Mouse (Mus musculus): ENCODE measurements at regions not wholly inside any gene's neighbourhood (a gene's known extent, or its start where the extent isn't known, plus 50 kb on each side); places are given as distances from the start of the nearest gene placed in this dataset.

DNA sequence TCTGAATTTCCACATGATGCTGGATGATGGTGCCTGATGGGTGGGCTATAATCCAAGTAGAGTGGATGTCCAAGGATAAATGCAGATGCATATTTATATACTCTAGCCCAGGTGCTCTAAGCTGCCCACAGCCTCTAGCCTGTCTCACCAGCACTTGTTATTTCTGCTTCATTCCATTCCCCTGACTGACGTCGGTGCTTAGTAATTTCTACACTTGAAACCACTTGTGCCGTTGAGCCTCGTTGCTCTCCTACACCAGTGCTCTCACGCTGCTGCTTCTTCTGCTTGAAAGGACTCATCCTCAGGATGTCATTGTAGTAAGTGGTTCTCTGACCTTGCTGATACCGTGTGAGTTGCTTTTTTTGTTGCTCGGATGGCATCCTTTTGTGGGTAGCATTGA is 724.7 kb upstream of the Auts2 start:
- Histone ChIP-seq H3K27me3 (ENCODE audit: control insufficient read depth, insufficient read depth, low read length) (no peaks in the 10 kb centered on the region), H3K4me3 (ENCODE audit: extremely low read depth, insufficient read depth, insufficient read length) (no peak overlapping the region), H3K27ac (ENCODE audit: insufficient read depth, low read length) (no peak overlapping the region), H3K36me3 (ENCODE audit: control insufficient read depth, insufficient read depth, low read length) (no peaks in the 10 kb centered on the region), H3K4me1 (ENCODE audit: control insufficient read depth, insufficient read depth, insufficient read length) (no peaks in the 10 kb centered on the region)
- no peak for DNase-seq (ENCODE audit: low read depth in 1 of 2, low spot score in 2 of 2)
- TF ChIP-seq POLR2A (IDR thresholded peaks at IDR 0.05; ENCODE audit: low read depth, low read length) = no peak
- no peak for TF ChIP-seq CTCF (IDR thresholded peaks at IDR 0.05; ENCODE audit: extremely low read depth, insufficient read depth, insufficient read length, insufficient replicate concordance)
- 83% methylated on average over 7 of the region's 7 CpGs for WGBS

DNA sequence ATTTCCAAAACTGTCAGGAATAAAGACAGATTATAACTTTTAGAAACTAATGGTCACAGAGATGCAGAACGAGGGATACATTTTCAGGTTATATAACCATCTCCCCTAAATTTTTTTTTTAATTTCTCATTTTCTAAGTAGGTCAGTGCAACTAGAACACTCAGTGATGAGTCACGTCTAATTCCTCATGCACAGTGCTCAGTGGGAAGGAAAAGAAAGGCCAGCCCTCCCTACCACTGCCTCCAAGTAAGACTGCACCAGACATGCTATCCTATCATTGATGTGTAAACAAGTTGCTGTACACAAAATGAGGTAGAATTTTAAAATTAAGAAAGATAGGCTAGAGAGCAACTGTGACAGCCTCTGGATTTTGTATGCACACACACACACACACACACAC is 724.2 kb upstream of the Auts2 start:
- Histone ChIP-seq H3K4me3 (ENCODE audit: extremely low read depth, insufficient read depth, insufficient read length) (no peak overlapping the region), H3K27ac (ENCODE audit: insufficient read depth, low read length) (no peak overlapping the region), H3K27me3 (ENCODE audit: control insufficient read depth, insufficient read depth, low read length) (no peaks in the 10 kb centered on the region), H3K36me3 (ENCODE audit: control insufficient read depth, insufficient read depth, low read length) (no peaks in the 10 kb centered on the region), H3K4me1 (ENCODE audit: control insufficient read depth, insufficient read depth, insufficient read length) (no peaks in the 10 kb centered on the region)
- 67% methylated on average over 2 of the region's 2 CpGs for WGBS
- DNase-seq (ENCODE audit: low read depth in 1 of 2, low spot score in 2 of 2) = no peak
- TF ChIP-seq CTCF (IDR thresholded peaks at IDR 0.05; ENCODE audit: extremely low read depth, insufficient read depth, insufficient read length, insufficient replicate concordance) = no peak
- TF ChIP-seq POLR2A (IDR thresholded peaks at IDR 0.05; ENCODE audit: low read depth, low read length) = no peak

- 88% methylated on average over 7 of the region's 7 CpGs for WGBS
- Histone ChIP-seq H3K4me3 (ENCODE audit: extremely low read depth, insufficient read depth, insufficient read length) (no peak overlapping the region), H3K36me3 (ENCODE audit: control insufficient read depth, insufficient read depth, low read length) (no peaks in the 10 kb centered on the region), H3K27me3 (ENCODE audit: control insufficient read depth, insufficient read depth, low read length) (no peaks in the 10 kb centered on the region), H3K27ac (ENCODE audit: insufficient read depth, low read length) (no peak overlapping the region), H3K4me1 (ENCODE audit: control insufficient read depth, insufficient read depth, insufficient read length) (no peaks in the 10 kb centered on the region)
- no peak for TF ChIP-seq POLR2A (IDR thresholded peaks at IDR 0.05; ENCODE audit: low read depth, low read length)
- TF ChIP-seq CTCF (IDR thresholded peaks at IDR 0.05; ENCODE audit: extremely low read depth, insufficient read depth, insufficient read length, insufficient replicate concordance) = no peak
- no peak for DNase-seq (ENCODE audit: low read depth in 1 of 2, low spot score in 2 of 2)
These were observed 721.8 kb upstream of the Auts2 start for GRCm38 (mm10) chr5:133264976-133265375.

DNA sequence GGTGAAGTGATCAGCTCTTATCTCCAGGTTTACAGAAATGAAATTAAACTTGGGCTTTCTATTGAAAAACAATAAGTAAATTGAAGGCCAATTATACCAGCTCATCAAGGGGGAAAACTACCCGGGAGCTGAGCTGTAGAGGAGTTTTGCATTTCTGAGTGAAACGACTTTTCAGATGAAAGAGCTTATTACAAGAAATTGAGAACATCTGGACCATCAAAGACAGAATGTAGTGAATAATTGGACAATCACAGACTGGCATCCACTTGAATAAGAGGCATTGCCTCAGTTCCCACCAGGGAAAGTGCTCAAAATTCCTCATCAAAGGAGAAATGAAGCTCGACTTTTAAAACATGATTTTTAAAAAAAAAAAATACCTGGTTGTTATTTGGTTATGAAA is 675.7 kb upstream of the Auts2 start:
- no peaks in the 10 kb centered on the region for H3K4me1 ChIP-seq (ENCODE audit: control insufficient read depth, insufficient read depth, insufficient read length)
- no peaks in the 10 kb centered on the region for H3K36me3 ChIP-seq (ENCODE audit: control insufficient read depth, insufficient read depth, low read length)
- H3K4me3 ChIP-seq (ENCODE audit: extremely low read depth, insufficient read depth, insufficient read length) = no peak overlapping the region
- H3K27me3 ChIP-seq (ENCODE audit: control insufficient read depth, insufficient read depth, low read length) = no peaks in the 10 kb centered on the region
- no peak for DNase-seq (ENCODE audit: low read depth in 1 of 2, low spot score in 2 of 2)
- WGBS = 72% methylated on average over 3 of the region's 3 CpGs
- TF ChIP-seq CTCF (IDR thresholded peaks at IDR 0.05; ENCODE audit: extremely low read depth, insufficient read depth, insufficient read length, insufficient replicate concordance) = no peak
- no peak overlapping the region for H3K27ac ChIP-seq (ENCODE audit: insufficient read depth, low read length)

DNA sequence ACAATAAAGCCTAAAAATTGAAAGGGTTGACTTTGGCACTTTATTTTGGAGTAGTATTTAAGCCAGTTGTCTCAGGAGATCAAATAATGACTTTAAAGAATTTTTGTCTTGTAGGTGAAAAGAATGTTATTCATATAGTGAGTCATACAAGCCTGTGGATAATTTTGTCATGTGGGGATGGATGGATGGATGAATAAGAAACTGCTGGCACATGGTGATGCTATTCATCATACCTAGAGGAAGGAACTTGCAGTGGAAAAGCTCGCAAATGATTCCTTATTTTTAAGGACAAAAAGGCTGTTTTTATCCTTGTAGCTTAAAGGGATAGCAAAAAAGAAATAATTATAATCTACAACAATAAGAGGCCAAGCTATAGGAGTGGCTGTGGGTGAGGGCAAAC is 655.4 kb upstream of the Auts2 start:
- Histone ChIP-seq H3K4me1 (ENCODE audit: control insufficient read depth, insufficient read depth, insufficient read length) (no peaks in the 10 kb centered on the region), H3K27me3 (ENCODE audit: control insufficient read depth, insufficient read depth, low read length) (no peaks in the 10 kb centered on the region), H3K36me3 (ENCODE audit: control insufficient read depth, insufficient read depth, low read length) (no peaks in the 10 kb centered on the region), H3K4me3 (ENCODE audit: extremely low read depth, insufficient read depth, insufficient read length) (no peak overlapping the region), H3K27ac (ENCODE audit: insufficient read depth, low read length) (no peak overlapping the region)
- TF ChIP-seq CTCF (IDR thresholded peaks at IDR 0.05; ENCODE audit: extremely low read depth, insufficient read depth, insufficient read length, insufficient replicate concordance) = no peak
- no peak for TF ChIP-seq POLR2A (IDR thresholded peaks at IDR 0.05; ENCODE audit: low read depth, low read length)
- WGBS = 74% methylated on average over 1 of the region's 1 CpGs
- DNase-seq (ENCODE audit: low read depth in 1 of 2, low spot score in 2 of 2) = no peak

- TF ChIP-seq CTCF (IDR thresholded peaks at IDR 0.05; ENCODE audit: extremely low read depth, insufficient read depth, insufficient read length, insufficient replicate concordance) (no peak), POLR2A (IDR thresholded peaks at IDR 0.05; ENCODE audit: low read depth, low read length) (no peak)
- 84% methylated on average over 8 of the region's 8 CpGs for WGBS
These were observed 646.8 kb upstream of the Auts2 start for GRCm38 (mm10) chr5:133189798-133190571.

GRCm38 (mm10) chr5:133175636-133176035 is 632.5 kb upstream of the Auts2 start:
- no peak overlapping the region for H3K4me3 ChIP-seq (ENCODE audit: extremely low read depth, insufficient read depth, insufficient read length)
- no peaks in the 10 kb centered on the region for H3K27me3 ChIP-seq (ENCODE audit: control insufficient read depth, insufficient read depth, low read length)
- H3K27ac ChIP-seq (ENCODE audit: insufficient read depth, low read length) = no peak overlapping the region
- no peaks in the 10 kb centered on the region for H3K36me3 ChIP-seq (ENCODE audit: control insufficient read depth, insufficient read depth, low read length)
- TF ChIP-seq CTCF (IDR thresholded peaks at IDR 0.05; ENCODE audit: extremely low read depth, insufficient read depth, insufficient read length, insufficient replicate concordance) = no peak
- TF ChIP-seq POLR2A (IDR thresholded peaks at IDR 0.05; ENCODE audit: low read depth, low read length) = no peak
- no peaks in the 10 kb centered on the region for H3K4me1 ChIP-seq (ENCODE audit: control insufficient read depth, insufficient read depth, insufficient read length)
- WGBS = 85% methylated on average over 6 of the region's 6 CpGs
- DNase-seq (ENCODE audit: low read depth in 1 of 2, low spot score in 2 of 2) = no peak

More at GRCm38 (mm10) chr5:133189798-133190571, 646.8 kb upstream of the Auts2 start:
- Histone ChIP-seq H3K27me3 (ENCODE audit: control insufficient read depth, insufficient read depth, low read length) (no peaks in the 10 kb centered on the region), H3K4me3 (ENCODE audit: extremely low read depth, insufficient read depth, insufficient read length) (no peak overlapping the region), H3K36me3 (ENCODE audit: control insufficient read depth, insufficient read depth, low read length) (no peaks in the 10 kb centered on the region), H3K4me1 (ENCODE audit: control insufficient read depth, insufficient read depth, insufficient read length) (no peaks in the 10 kb centered on the region), H3K27ac (ENCODE audit: insufficient read depth, low read length) (no peak overlapping the region)
- no peak for DNase-seq (ENCODE audit: low read depth in 1 of 2, low spot score in 2 of 2)
